Mouse (Mus musculus): Measurements from ENCODE around the gene Rcan2. TPM values are rescaled to one million over a fixed set of nuclear protein-coding genes. Genes with fewer than 3 reads are reported as not detected.
A peak's percentile ranks its signal among the peaks of the same experiment; 100 is the strongest.

Rcan2 gene
- polyA plus RNA-seq, 1 experiment from 2014 or later = 62.3 TPM

GRCm38 (mm10) chr17:43998095-43998494 lies 196.9 kb downstream of the Rcan2 start:
- WGBS = 91% methylated on average over 6 of the region's 6 CpGs
- Histone ChIP-seq H3K36me3 (no peaks in the 10 kb centered on the region), H3K9me3 (no peaks in the 10 kb centered on the region), H3K4me1 (replicated peaks) (peaks cover 12% of the 10 kb centered on the region), H3K4me3 (replicated peaks) (no peak overlapping the region), H3K27ac (peak overlapping the region; percentile 52), H3K4me2 (replicated peaks) (no peak overlapping the region), H3K9ac (replicated peaks) (no peak overlapping the region), H3K27me3 (no peaks in the 10 kb centered on the region)
- ATAC-seq = no peak

- H3K36me3 ChIP-seq = no peaks in the 10 kb centered on the region
- no peak overlapping the region for H3K27ac ChIP-seq
- H3K9me3 ChIP-seq = no peaks in the 10 kb centered on the region
- WGBS = 60% methylated on average over 2 of the region's 2 CpGs
- H3K4me2 ChIP-seq (replicated peaks) = no peak overlapping the region
- no peak overlapping the region for H3K9ac ChIP-seq (replicated peaks)
- no peaks in the 10 kb centered on the region; the same call in 1 of the 2 replicates for H3K4me1 ChIP-seq (replicated peaks)
- no peak for ATAC-seq
- H3K27me3 ChIP-seq = no peaks in the 10 kb centered on the region
- H3K4me3 ChIP-seq (replicated peaks) = no peak overlapping the region
Observed at GRCm38 (mm10) chr17:44004401-44004800, 203.2 kb downstream of the Rcan2 start.

GRCm38 (mm10) chr17:44007411-44007810 lies 206.3 kb downstream of the Rcan2 start:
- no peak overlapping the region for H3K27ac ChIP-seq
- no peaks in the 10 kb centered on the region for H3K27me3 ChIP-seq
- H3K4me2 ChIP-seq (replicated peaks) = no peak overlapping the region
- H3K9ac ChIP-seq (replicated peaks) = no peak overlapping the region
- ATAC-seq = no peak
- no peaks in the 10 kb centered on the region for H3K4me1 ChIP-seq (replicated peaks)
- no peaks in the 10 kb centered on the region for H3K9me3 ChIP-seq
- WGBS = 84% methylated on average over 2 of the region's 2 CpGs
- no peaks in the 10 kb centered on the region for H3K36me3 ChIP-seq
- no peak overlapping the region for H3K4me3 ChIP-seq (replicated peaks)

- Histone ChIP-seq H3K9me3 (no peaks in the 10 kb centered on the region), H3K27ac (no peak overlapping the region), H3K4me2 (replicated peaks) (no peak overlapping the region), H3K27me3 (no peaks in the 10 kb centered on the region), H3K4me3 (replicated peaks) (no peak overlapping the region), H3K4me1 (replicated peaks) (no peaks in the 10 kb centered on the region), H3K36me3 (no peaks in the 10 kb centered on the region), H3K9ac (replicated peaks) (no peak overlapping the region)
- ATAC-seq = no peak
- WGBS = 80% methylated on average over 4 of the region's 4 CpGs
Observed at GRCm38 (mm10) chr17:44011917-44012316, 210.8 kb downstream of the Rcan2 start.

- Histone ChIP-seq H3K9ac (replicated peaks) (no peak overlapping the region), H3K4me2 (replicated peaks) (no peak overlapping the region), H3K27me3 (no peaks in the 10 kb centered on the region), H3K4me3 (replicated peaks) (no peak overlapping the region), H3K27ac (no peak overlapping the region), H3K9me3 (no peaks in the 10 kb centered on the region), H3K36me3 (no peaks in the 10 kb centered on the region), H3K4me1 (replicated peaks) (no peaks in the 10 kb centered on the region)
- 79% methylated on average over 4 of the region's 4 CpGs for WGBS
- ATAC-seq = no peak
Observed at GRCm38 (mm10) chr17:44013756-44014510, 212.8 kb downstream of the Rcan2 start.

GRCm38 (mm10) chr17:44016314-44016713 lies 215.2 kb downstream of the Rcan2 start:
- no peak overlapping the region for H3K9ac ChIP-seq (replicated peaks)
- no peak overlapping the region for H3K4me2 ChIP-seq (replicated peaks)
- no peak overlapping the region for H3K27ac ChIP-seq
- H3K4me1 ChIP-seq (replicated peaks) = no peaks in the 10 kb centered on the region
- no peaks in the 10 kb centered on the region for H3K27me3 ChIP-seq
- no peaks in the 10 kb centered on the region for H3K9me3 ChIP-seq
- 86% methylated on average over 5 of the region's 5 CpGs for WGBS
- H3K4me3 ChIP-seq (replicated peaks) = no peak overlapping the region
- no peak for ATAC-seq
- H3K36me3 ChIP-seq = no peaks in the 10 kb centered on the region

- WGBS = 85% methylated on average over 6 of the region's 6 CpGs
- H3K9me3 ChIP-seq = no peaks in the 10 kb centered on the region
- no peak for ATAC-seq
Observed at GRCm38 (mm10) chr17:44020707-44021220, 219.6 kb downstream of the Rcan2 start.

GRCm38 (mm10) chr17:44023842-44024241 lies 222.7 kb downstream of the Rcan2 start:
- H3K36me3 ChIP-seq = no peaks in the 10 kb centered on the region
- no peaks in the 10 kb centered on the region for H3K27me3 ChIP-seq
- 78% methylated on average over 2 of the region's 2 CpGs for WGBS
- no peak overlapping the region for H3K9ac ChIP-seq (replicated peaks)
- no peaks in the 10 kb centered on the region for H3K9me3 ChIP-seq
- H3K4me2 ChIP-seq (replicated peaks) = no peak overlapping the region
- no peak for ATAC-seq
- H3K4me3 ChIP-seq (replicated peaks) = no peak overlapping the region
- no peak overlapping the region for H3K27ac ChIP-seq
- peaks cover 21% of the 10 kb centered on the region for H3K4me1 ChIP-seq (replicated peaks)

More at GRCm38 (mm10) chr17:44020707-44021220, 219.6 kb downstream of the Rcan2 start:
- Histone ChIP-seq H3K9ac (replicated peaks) (no peak overlapping the region), H3K4me3 (replicated peaks) (no peak overlapping the region), H3K36me3 (no peaks in the 10 kb centered on the region), H3K27ac (no peak overlapping the region), H3K4me2 (replicated peaks) (no peak overlapping the region), H3K4me1 (replicated peaks) (peaks cover 4% of the 10 kb centered on the region), H3K27me3 (no peaks in the 10 kb centered on the region)

- H3K36me3 ChIP-seq = no peaks in the 10 kb centered on the region
- H3K27ac ChIP-seq = no peak overlapping the region
- H3K9me3 ChIP-seq = no peaks in the 10 kb centered on the region
- peaks cover 21% of the 10 kb centered on the region for H3K4me1 ChIP-seq (replicated peaks)
- WGBS = 86% methylated on average over 2 of the region's 2 CpGs
- no peak overlapping the region for H3K4me3 ChIP-seq (replicated peaks)
- ATAC-seq = no peak
- H3K27me3 ChIP-seq = no peaks in the 10 kb centered on the region
- no peak overlapping the region for H3K9ac ChIP-seq (replicated peaks)
- H3K4me2 ChIP-seq (replicated peaks) = no peak overlapping the region
Observed at GRCm38 (mm10) chr17:44025011-44025410, 223.9 kb downstream of the Rcan2 start.

GRCm38 (mm10) chr17:44025935-44026334 lies 224.8 kb downstream of the Rcan2 start:
- peaks cover 25% of the 10 kb centered on the region for H3K4me1 ChIP-seq (replicated peaks)
- no peak overlapping the region for H3K4me2 ChIP-seq (replicated peaks)
- H3K36me3 ChIP-seq = no peaks in the 10 kb centered on the region
- no peak overlapping the region for H3K4me3 ChIP-seq (replicated peaks)
- no peaks in the 10 kb centered on the region for H3K27me3 ChIP-seq
- ATAC-seq = peak; percentile 46
- WGBS = 31% methylated on average over 6 of the region's 6 CpGs
- H3K9me3 ChIP-seq = no peaks in the 10 kb centered on the region
- no peak overlapping the region for H3K9ac ChIP-seq (replicated peaks)
- peak overlapping the region; percentile 78 for H3K27ac ChIP-seq

GRCm38 (mm10) chr17:44026378-44026777 lies 225.2 kb downstream of the Rcan2 start:
- H3K9me3 ChIP-seq = no peaks in the 10 kb centered on the region
- H3K27ac ChIP-seq = peak overlapping the region; percentile 78
- H3K4me2 ChIP-seq (replicated peaks) = 0 out of 2 replicates have a peak overlapping the region, but pooled peaks have one; percentile 15
- H3K36me3 ChIP-seq = no peaks in the 10 kb centered on the region
- no peaks in the 10 kb centered on the region for H3K27me3 ChIP-seq
- peak; percentile 63; the same call in 1 of the 2 replicates for ATAC-seq
- 20% methylated on average over 5 of the region's 5 CpGs for WGBS
- H3K4me3 ChIP-seq (replicated peaks) = no peak overlapping the region
- H3K4me1 ChIP-seq (replicated peaks) = peaks cover 29% of the 10 kb centered on the region
- H3K9ac ChIP-seq (replicated peaks) = no peak overlapping the region

- Histone ChIP-seq H3K36me3 (no peaks in the 10 kb centered on the region), H3K4me2 (replicated peaks) (no peak overlapping the region), H3K4me3 (replicated peaks) (no peak overlapping the region), H3K4me1 (replicated peaks) (peaks cover 29% of the 10 kb centered on the region), H3K9ac (replicated peaks) (no peak overlapping the region), H3K27me3 (no peaks in the 10 kb centered on the region), H3K9me3 (no peaks in the 10 kb centered on the region), H3K27ac (peak overlapping the region; percentile 78)
- ATAC-seq = no peak
Observed at GRCm38 (mm10) chr17:44026786-44027185, 225.6 kb downstream of the Rcan2 start.
